Mouse (Mus musculus): ENCODE data around the gene Igf2r.

GRCm38 (mm10) chr17:12779442-12779841, 10.0 kb upstream of the Igf2r start:
- TF ChIP-seq CTCF (conservative IDR thresholded peaks at IDR 0.05 in 1 of 2, IDR thresholded peaks at IDR 0.05 in 1 of 2; ENCODE audit: low read depth in 2 of 2, low read length in 2 of 2) (no peak), CHD2 (IDR thresholded peaks at IDR 0.05; ENCODE audit: low read length) (no peak)
